Mouse (Mus musculus) c-Kit-positive CD71-negative TER-119-negative erythroid progenitor cells, embryonic 14.5 days (primary cell): ENCODE measurements around the gene Vegfa.

Experiments
- DNase-seq: peaks from one replicate; pipeline ENCODE4 v3.0.0-alpha.2; 2013; ENCODE audit warnings: low read depth

Vegfa gene

GRCm38 (mm10) chr17:46032257-46032991 is at the start of gene Vegfa:
TSS of gene Vegfa (minus strand) at chr17:46032369.
- peak; percentile 92 for DNase-seq

GRCm38 (mm10) chr17:46081657-46082056 is 49.5 kb upstream of the Vegfa start:
- no peak for DNase-seq

GRCm38 (mm10) chr17:46081042-46081441 is 48.9 kb upstream of the Vegfa start:
- no peak for DNase-seq

- no peak for DNase-seq
These were observed 48.2 kb upstream of the Vegfa start for GRCm38 (mm10) chr17:46080388-46080787.

- DNase-seq: no peak
These were observed 46.9 kb upstream of the Vegfa start for GRCm38 (mm10) chr17:46079037-46079436.

- no peak for DNase-seq
These were observed 45.9 kb upstream of the Vegfa start for GRCm38 (mm10) chr17:46077921-46078534.

GRCm38 (mm10) chr17:46076260-46076551 is 44.0 kb upstream of the Vegfa start:
- no peak for DNase-seq

- no peak for DNase-seq
These were observed 43.5 kb upstream of the Vegfa start for GRCm38 (mm10) chr17:46075551-46076259.

- peak; percentile 49 for DNase-seq
These were observed 42.9 kb upstream of the Vegfa start for GRCm38 (mm10) chr17:46075116-46075485.

GRCm38 (mm10) chr17:46074398-46075115 is 42.4 kb upstream of the Vegfa start:
- DNase-seq: peak; percentile 40

- DNase-seq: peak; percentile 88
These were observed 41.6 kb upstream of the Vegfa start for GRCm38 (mm10) chr17:46073730-46074301.

- no peak for DNase-seq
These were observed 39.4 kb upstream of the Vegfa start for GRCm38 (mm10) chr17:46071531-46071930.

- DNase-seq: no peak
These were observed 37.9 kb upstream of the Vegfa start for GRCm38 (mm10) chr17:46070046-46070445.

GRCm38 (mm10) chr17:46063974-46064312 is 31.8 kb upstream of the Vegfa start:
- no peak for DNase-seq

- no peak for DNase-seq
These were observed 31.3 kb upstream of the Vegfa start for GRCm38 (mm10) chr17:46063283-46063973.

GRCm38 (mm10) chr17:46060253-46060652 is 28.1 kb upstream of the Vegfa start:
- DNase-seq: no peak

- no peak for DNase-seq
These were observed 27.2 kb upstream of the Vegfa start for GRCm38 (mm10) chr17:46059226-46059825.

GRCm38 (mm10) chr17:46056288-46056687 is 24.1 kb upstream of the Vegfa start:
- no peak for DNase-seq

GRCm38 (mm10) chr17:46055736-46056135 is 23.6 kb upstream of the Vegfa start:
- DNase-seq: no peak

GRCm38 (mm10) chr17:46053291-46053842 is 21.2 kb upstream of the Vegfa start:
- no peak for DNase-seq

- DNase-seq: no peak
These were observed 20.0 kb upstream of the Vegfa start for GRCm38 (mm10) chr17:46052146-46052545.
